Mouse (Mus musculus) hindbrain, postnatal 0 days (tissue): ENCODE results near the gene Ankrd40. TPM values are rescaled to one million over a fixed set of nuclear protein-coding genes. Genes with fewer than 3 reads are reported as not detected.

Source experiments
- ATAC-seq: fragments of 200-750 bp; cut with Nextera tagmentation; 2 replicates; pipeline ENCODE4 v1.8.0; 2017; ENCODE audit warnings: mild to moderate bottlenecking, moderate TSS enrichment, moderate library complexity
- DNase-seq: peaks from one replicate; pipeline ENCODE4 v3.0.0-alpha.2; 2015; ENCODE audit warnings: low spot score
- H3K27ac ChIP-seq: fragments of 300-500 bp; sonication (generic); 2 replicates; pipeline ENCODE4 v1.5.1; 2014; ENCODE audit warnings: mild to moderate bottlenecking
- H3K27me3 ChIP-seq: fragments of 300-500 bp; sonication (generic); 2 replicates; pipeline ENCODE4 v1.6.1; 2014; ENCODE audit warnings: low read length, mixed read lengths; ENCODE audit not compliant: insufficient read depth
- H3K36me3 ChIP-seq: fragments of 300-500 bp; sonication (generic); 2 replicates; pipeline ENCODE4 v1.6.1; 2014; ENCODE audit warnings: low read length, mixed read lengths; ENCODE audit not compliant: insufficient read depth
- H3K4me1 ChIP-seq: fragments of 300-500 bp; sonication (generic); 2 replicates; pipeline ENCODE4 v1.6.1; 2014; ENCODE audit warnings: antibody characterized with exemption, low read length, mixed read lengths; ENCODE audit not compliant: insufficient read depth
- H3K4me2 ChIP-seq: fragments of 300-500 bp; sonication (generic); 2 replicates; pipeline ENCODE4 v1.6.1; 2014; ENCODE audit warnings: low read depth, mild to moderate bottlenecking, low read length, moderate library complexity, mixed read lengths
- H3K4me3 ChIP-seq: fragments of 300-500 bp; sonication (generic); 2 replicates; pipeline ENCODE4 v1.5.1; 2014; ENCODE audit warnings: low read length
- H3K9ac ChIP-seq: fragments of 300-500 bp; sonication (generic); replicated peaks from 2 replicates; pipeline ENCODE4 v1.6.1; 2014; ENCODE audit warnings: mild to moderate bottlenecking, low read length, moderate library complexity, mixed read lengths
- H3K9me3 ChIP-seq: fragments of 300-500 bp; sonication (generic); 2 replicates; pipeline ENCODE4 v1.6.1; 2016; ENCODE audit warnings: low read length, mixed read lengths
- CTCF ChIP-seq: IDR thresholded peaks from 2 replicates; pipeline ENCODE4 v1.5.1; 2016; ENCODE audit warnings: antibody characterized with exemption, control low read depth, low read depth
- WGBS: fragments of 180-500 bp; shearing (Covaris S2); extraction: QIAGEN DNeasy Blood & Tissue Kit; methylation state at CpG from one replicate; pipeline ENCODE4 v1.1.7; 2014; 5-methylcytosine and 5-hydroxymethylcytosine counted together
- polyA plus RNA-seq: library from polyadenylated mRNA; unstranded; fragments of >200 nt; fragmentation: Nextera tagmentation; extraction: Ambion mirVana; gene quantifications from 2 replicates; pipeline ENCODE4 v1.2.1, GENCODE M21; 2015
- total RNA-seq: library from RNA; depleted of rRNA; stranded (reverse); fragments of >200 nt; gene quantifications from 2 replicates; pipeline ENCODE4 v1.2.3, GENCODE M21; 2014; rRNA removed

The Ankrd40 gene
- total and polyA plus RNA-seq, 2 experiments from 2014 or later = 15.1 to 69.1 TPM

GRCm38 (mm10) chr11:94387756-94388155, 60.0 kb downstream of the Ankrd40 start:
- Histone ChIP-seq H3K27me3 (no peaks in the 10 kb centered on the region; the same call in 1 of the 2 replicates), H3K4me3 (no peak overlapping the region), H3K36me3 (no peaks in the 10 kb centered on the region), H3K9ac (no peak overlapping the region), H3K4me2 (no peak overlapping the region), H3K27ac (no peak overlapping the region), H3K9me3 (no peaks in the 10 kb centered on the region), H3K4me1 (peaks cover 10% of the 10 kb centered on the region)
- no peak for TF ChIP-seq CTCF
- 87% methylated on average over 4 of the region's 4 CpGs for WGBS
- DNase-seq (no peak), ATAC-seq (no peak)

GRCm38 (mm10) chr11:94389021-94389420, 61.2 kb downstream of the Ankrd40 start:
- H3K4me3 ChIP-seq = no peak overlapping the region
- H3K36me3 ChIP-seq = no peaks in the 10 kb centered on the region
- peaks cover 11% of the 10 kb centered on the region for H3K4me1 ChIP-seq
- H3K27ac ChIP-seq = no peak overlapping the region
- no peak overlapping the region for H3K4me2 ChIP-seq
- WGBS = 85% methylated on average over 4 of the region's 4 CpGs
- no peaks in the 10 kb centered on the region for H3K9me3 ChIP-seq
- no peak overlapping the region for H3K9ac ChIP-seq
- no peak for ATAC-seq
- no peaks in the 10 kb centered on the region; the same call in 1 of the 2 replicates for H3K27me3 ChIP-seq
- TF ChIP-seq CTCF = no peak
- no peak for DNase-seq

GRCm38 (mm10) chr11:94389724-94390396, 62.1 kb downstream of the Ankrd40 start:
- Histone ChIP-seq H3K9me3 (no peaks in the 10 kb centered on the region), H3K4me2 (no peak overlapping the region), H3K4me3 (no peak overlapping the region), H3K36me3 (no peaks in the 10 kb centered on the region), H3K9ac (no peak overlapping the region), H3K4me1 (peaks cover 11% of the 10 kb centered on the region), H3K27ac (no peak overlapping the region), H3K27me3 (no peaks in the 10 kb centered on the region; the same call in 1 of the 2 replicates)
- DNase-seq (no peak), ATAC-seq (no peak)
- 57% methylated on average over 6 of the region's 6 CpGs for WGBS
- no peak for TF ChIP-seq CTCF

DNA sequence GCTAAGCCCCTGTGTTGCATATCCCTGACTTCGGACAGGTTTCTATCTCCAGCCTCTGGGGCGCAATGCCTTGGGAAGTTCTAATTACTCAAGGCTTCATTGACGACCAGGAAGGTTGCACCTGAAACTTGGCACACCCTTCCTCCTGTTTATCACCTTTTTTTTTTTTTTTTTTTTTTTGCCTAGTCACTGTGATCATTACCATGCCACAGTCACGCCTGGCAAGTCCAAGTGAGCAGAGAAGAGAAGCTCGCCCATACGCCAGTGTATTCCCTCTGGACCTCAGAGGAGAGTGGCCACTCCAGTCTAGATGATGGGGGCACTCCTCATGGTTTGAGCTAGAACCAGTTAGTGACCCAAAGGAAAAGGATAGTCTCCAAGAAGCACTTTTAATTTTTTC, 63.0 kb downstream of the Ankrd40 start:
- 92% methylated on average over 6 of the region's 6 CpGs for WGBS
- DNase-seq = no peak
- TF ChIP-seq CTCF = no peak

More for the DNA sequence above, 63.0 kb downstream of the Ankrd40 start:
- Histone ChIP-seq H3K4me1 (peaks cover 11% of the 10 kb centered on the region), H3K9ac (no peak overlapping the region), H3K9me3 (no peaks in the 10 kb centered on the region), H3K4me2 (no peak overlapping the region), H3K4me3 (no peak overlapping the region), H3K27me3 (no peaks in the 10 kb centered on the region; the same call in 1 of the 2 replicates), H3K27ac (no peak overlapping the region), H3K36me3 (no peaks in the 10 kb centered on the region)
- no peak for ATAC-seq

Other genes with a start within 250 kb of the Ankrd40 start
- 13.2 and 20.1 TPM in 2 replicates for gene Tob1, start 116.5 kb upstream of the Ankrd40 start, total RNA-seq
- 33.9 and 34.8 TPM in 2 replicates for gene Tob1, start 116.5 kb upstream of the Ankrd40 start, polyA plus RNA-seq
- 7.0 and 10.1 TPM in 2 replicates for gene Wfikkn2, start 82.0 kb upstream of the Ankrd40 start, total RNA-seq
- gene Wfikkn2, start 82.0 kb upstream of the Ankrd40 start, polyA plus RNA-seq = 10.4 and 10.5 TPM in 2 replicates
- gene Gm21885, start 46.1 kb upstream of the Ankrd40 start, total RNA-seq = not detected in 2 replicates
- 0.24 TPM in 1 of 2 replicates, not detected in the other for gene Gm21885, start 46.1 kb upstream of the Ankrd40 start, polyA plus RNA-seq
- 36.8 and 44.3 TPM in 2 replicates for gene Luc7l3, start 6.0 kb upstream of the Ankrd40 start, total RNA-seq
- 101 and 115 TPM in 2 replicates for gene Luc7l3, start 6.0 kb upstream of the Ankrd40 start, polyA plus RNA-seq
- gene Abcc3, start 65.0 kb downstream of the Ankrd40 start, total RNA-seq = 4.5 and 4.7 TPM in 2 replicates
- 1.0 and 1.8 TPM in 2 replicates for gene Abcc3, start 65.0 kb downstream of the Ankrd40 start, polyA plus RNA-seq
- gene Cacna1g, start 146.2 kb downstream of the Ankrd40 start, total RNA-seq = 87.7 and 90.3 TPM in 2 replicates
- 10.0 and 10.4 TPM in 2 replicates for gene Cacna1g, start 146.2 kb downstream of the Ankrd40 start, polyA plus RNA-seq
- gene Spata20, start 158.2 kb downstream of the Ankrd40 start, total RNA-seq = 1.5 and 11.8 TPM in 2 replicates
- gene Spata20, start 158.2 kb downstream of the Ankrd40 start, polyA plus RNA-seq = 1.0 and 1.6 TPM in 2 replicates
- 2.7 and 6.2 TPM in 2 replicates for gene Epn3, start 172.0 kb downstream of the Ankrd40 start, total RNA-seq
- 3.6 and 3.7 TPM in 2 replicates for gene Epn3, start 172.0 kb downstream of the Ankrd40 start, polyA plus RNA-seq
- 2.3 and 4.8 TPM in 2 replicates for gene Mycbpap, start 193.7 kb downstream of the Ankrd40 start, total RNA-seq
- 1.1 and 1.5 TPM in 2 replicates for gene Mycbpap, start 193.7 kb downstream of the Ankrd40 start, polyA plus RNA-seq
- 9.3 and 12.9 TPM in 2 replicates for gene Rsad1, start 221.3 kb downstream of the Ankrd40 start, total RNA-seq
- 9.2 and 11.3 TPM in 2 replicates for gene Rsad1, start 221.3 kb downstream of the Ankrd40 start, polyA plus RNA-seq
- 0.61 and 1.2 TPM in 2 replicates for gene Chad, start 237.0 kb downstream of the Ankrd40 start, total RNA-seq
- 1.2 and 1.4 TPM in 2 replicates for gene Chad, start 237.0 kb downstream of the Ankrd40 start, polyA plus RNA-seq